ENCODE assay signal across 17 mouse cellular contexts in genomic region chr14:35356480-35357085, GRCm38 (mm10).
"Had no signal": no experiment of that assay in that cellular context is flagged by ENCODE, and none has a peak within 500 bp of the region (broad histone marks: within the 10 kb centered on the region; RNA-seq: fewer than 3 reads in every experiment).

No protein-coding gene starts in this region.

- H3K27me3 ChIP-seq: midbrain, embryonic 13.5 days; neural tube, embryonic 12.5 days; stomach, embryonic 15.5 days had no signal

- ATAC-seq: midbrain, embryonic 13.5 days; midbrain, embryonic 16.5 days had no signal

- H3K4me2 ChIP-seq: lung, embryonic 14.5 days; midbrain, embryonic 13.5 days; neural tube, embryonic 12.5 days; stomach, embryonic 15.5 days had no signal

- H3K27ac ChIP-seq: liver, embryonic 14.5 days; midbrain, embryonic 10.5 days; midbrain, embryonic 13.5 days; neural tube, embryonic 12.5 days; stomach, embryonic 15.5 days; stomach, postnatal 0 days had no signal

- H3K9ac ChIP-seq: liver, embryonic 14.5 days; lung, embryonic 14.5 days; midbrain, embryonic 13.5 days; neural tube, embryonic 12.5 days; stomach, embryonic 15.5 days had no signal

- H3K36me3 ChIP-seq: midbrain, embryonic 10.5 days; midbrain, embryonic 13.5 days; neural tube, embryonic 12.5 days; stomach, embryonic 15.5 days had no signal

- H3K4me3 ChIP-seq: midbrain, embryonic 10.5 days; midbrain, embryonic 13.5 days; myocyte; neural tube, embryonic 12.5 days; stomach, embryonic 15.5 days had no signal

- H3K4me1 ChIP-seq: neural tube, embryonic 12.5 days; stomach, embryonic 15.5 days had no signal

- DNase-seq: lung, adult 18-20 months; lung, embryonic 14.5 days; lung, postnatal 10 days; lung, postnatal 4 days; right cerebral cortex, adult 18-20 months; right cerebral cortex, postnatal 25 days; thymus, adult 2 months; thymus, postnatal 25 days; thymus, postnatal 4 days had no signal

- H3K9me3 ChIP-seq: midbrain, embryonic 10.5 days; midbrain, embryonic 13.5 days; neural tube, embryonic 12.5 days; stomach, embryonic 15.5 days had no signal
